Mouse (Mus musculus): Measurements from ENCODE around the gene Gdf15.
A peak's percentile ranks its signal among the peaks of the same experiment; 100 is the strongest.

Gene Gdf15

GRCm38 (mm10) chr8:70627041-70627440 is 5.2 kb downstream of the Gdf15 start:
- DNase-seq: no peak

GRCm38 (mm10) chr8:70625104-70625503 is 7.2 kb downstream of the Gdf15 start:
- DNase-seq: peak; percentile 86

GRCm38 (mm10) chr8:70622220-70622619 is 10.0 kb downstream of the Gdf15 start:
- DNase-seq: no peak

GRCm38 (mm10) chr8:70618888-70619334 is 13.3 kb downstream of the Gdf15 start:
- peak; percentile 86 for DNase-seq

- no peak for DNase-seq
Measured at GRCm38 (mm10) chr8:70617985-70618384, 14.3 kb downstream of the Gdf15 start.

GRCm38 (mm10) chr8:70616645-70617044 is 15.6 kb downstream of the Gdf15 start:
- DNase-seq: peak; percentile 46

- peak; percentile 43 for DNase-seq
Measured at GRCm38 (mm10) chr8:70615894-70616293, 16.4 kb downstream of the Gdf15 start, which contains the start of gene Lrrc25. Gene Lrrc25 (plus strand): TSS chr8:70616155.

GRCm38 (mm10) chr8:70615281-70615680 is 17.0 kb downstream of the Gdf15 start:
- DNase-seq: no peak

GRCm38 (mm10) chr8:70614469-70614868 is 17.8 kb downstream of the Gdf15 start:
- peak; percentile 59 for DNase-seq

- DNase-seq: no peak
Measured at GRCm38 (mm10) chr8:70613763-70614162, 18.5 kb downstream of the Gdf15 start.

- DNase-seq: peak; percentile 95
Measured at GRCm38 (mm10) chr8:70611849-70612248, 20.4 kb downstream of the Gdf15 start.

- peak; percentile 84 for DNase-seq
Measured at GRCm38 (mm10) chr8:70610796-70611771, 21.2 kb downstream of the Gdf15 start.

GRCm38 (mm10) chr8:70609849-70610795 is 22.1 kb downstream of the Gdf15 start:
- DNase-seq: peak; percentile 98

- DNase-seq: peak; percentile 94
Measured at GRCm38 (mm10) chr8:70609368-70609848, 22.8 kb downstream of the Gdf15 start.

GRCm38 (mm10) chr8:70608749-70609367 is 23.4 kb downstream of the Gdf15 start, which contains the start of gene Ssbp4:
Gene Ssbp4 (minus strand): TSS chr8:70608872.
- no peak for DNase-seq

GRCm38 (mm10) chr8:70607898-70608748 is 24.1 kb downstream of the Gdf15 start:
- peak; percentile 57 for DNase-seq

GRCm38 (mm10) chr8:70607603-70607897 is 24.7 kb downstream of the Gdf15 start:
- DNase-seq: no peak

GRCm38 (mm10) chr8:70606780-70607602 is 25.3 kb downstream of the Gdf15 start:
- DNase-seq: no peak

- no peak for DNase-seq
Measured at GRCm38 (mm10) chr8:70605871-70606779, 26.1 kb downstream of the Gdf15 start.

Measured in lung, postnatal 36 days (tissue).